Mouse (Mus musculus) heart, postnatal 14 days (tissue): ENCODE data around the gene Pcbp3. TPM values are rescaled to one million over a fixed set of nuclear protein-coding genes. Genes with fewer than 3 reads are reported as not detected.

ENCODE experiments used
- DNase-seq, 2 experiments: peaks; one replicate each; pipeline ENCODE4 v3.0.0; 2021 to 2022
- intact Hi-C: fragments of 180-260 bp; cut with DNase I; formaldehyde crosslinking; loops from one replicate; pipeline ENCODE4 v1.15.1; 2025
- total RNA-seq, 2 experiments: library from RNA; stranded (reverse); gene quantifications; 2 replicates each; pipeline ENCODE4 v1.2.3; 2021

Pcbp3 gene
- total RNA-seq, 2 experiments from 2014 or later = 7.7 TPM

- intact Hi-C loops = no loop called here
- DNase-seq = peak in 1 of 2 experiments; percentile 28
Measured at GRCm38 (mm10) chr10:76859355-76860127, 102.1 kb downstream of the Pcbp3 start.

GRCm38 (mm10) chr10:76857879-76858278 lies 103.8 kb downstream of the Pcbp3 start:
- intact Hi-C loops = no loop called here
- DNase-seq = no peak

- intact Hi-C loops = no loop called here
- DNase-seq = no peak
Measured at GRCm38 (mm10) chr10:76846480-76846879, 115.2 kb downstream of the Pcbp3 start.

GRCm38 (mm10) chr10:76844901-76845300 lies 116.8 kb downstream of the Pcbp3 start:
- intact Hi-C loops = no loop called here
- no peak for DNase-seq

- intact Hi-C loops = no loop called here
- no peak for DNase-seq
Measured at GRCm38 (mm10) chr10:76844365-76844764, 117.3 kb downstream of the Pcbp3 start.

GRCm38 (mm10) chr10:76842087-76842486 lies 119.6 kb downstream of the Pcbp3 start:
- no peak for DNase-seq
- intact Hi-C loops = no loop called here

GRCm38 (mm10) chr10:76841220-76841619 lies 120.5 kb downstream of the Pcbp3 start:
- intact Hi-C loops = no loop called here

GRCm38 (mm10) chr10:76840566-76840965 lies 121.1 kb downstream of the Pcbp3 start:
- intact Hi-C loops = no loop called here
- no peak for DNase-seq

More at GRCm38 (mm10) chr10:76841220-76841619, 120.5 kb downstream of the Pcbp3 start:
- no peak for DNase-seq

GRCm38 (mm10) chr10:76835497-76836357 lies 126.0 kb downstream of the Pcbp3 start:
- intact Hi-C loops = loop anchor here (1.0 to 5.0 kb wide), 4 partner anchors 132 to 417 kb away; no protein-coding TSS in a partner anchor
- DNase-seq = peak; percentile 85 to 90

GRCm38 (mm10) chr10:76832841-76833240 lies 128.8 kb downstream of the Pcbp3 start:
- no peak for DNase-seq
- intact Hi-C loops = no loop called here

- no peak for DNase-seq
- intact Hi-C loops = no loop called here
Measured at GRCm38 (mm10) chr10:76831915-76832314, 129.8 kb downstream of the Pcbp3 start.

- intact Hi-C loops = no loop called here
- no peak for DNase-seq
Measured at GRCm38 (mm10) chr10:76831151-76831550, 130.5 kb downstream of the Pcbp3 start.

GRCm38 (mm10) chr10:76828936-76829335 lies 132.8 kb downstream of the Pcbp3 start:
- no peak for DNase-seq
- intact Hi-C loops = no loop called here

GRCm38 (mm10) chr10:76822698-76823097 lies 139.0 kb downstream of the Pcbp3 start:
- DNase-seq = no peak
- intact Hi-C loops = no loop called here

- DNase-seq = no peak
- intact Hi-C loops = no loop called here
Measured at GRCm38 (mm10) chr10:76819321-76819720, 142.4 kb downstream of the Pcbp3 start.

- DNase-seq = no peak
- intact Hi-C loops = no loop called here
Measured at GRCm38 (mm10) chr10:76818337-76818736, 143.3 kb downstream of the Pcbp3 start.

- intact Hi-C loops = no loop called here
- DNase-seq = no peak
Measured at GRCm38 (mm10) chr10:76816930-76817329, 144.8 kb downstream of the Pcbp3 start.

- intact Hi-C loops = no loop called here
- no peak for DNase-seq
Measured at GRCm38 (mm10) chr10:76816436-76816835, 145.3 kb downstream of the Pcbp3 start.

GRCm38 (mm10) chr10:76815481-76815880 lies 146.2 kb downstream of the Pcbp3 start:
- DNase-seq = no peak
- intact Hi-C loops = no loop called here

- DNase-seq = no peak
- intact Hi-C loops = no loop called here
Measured at GRCm38 (mm10) chr10:76814811-76815210, 146.9 kb downstream of the Pcbp3 start.

- intact Hi-C loops = no loop called here
- no peak for DNase-seq
Measured at GRCm38 (mm10) chr10:76809916-76810660, 151.6 kb downstream of the Pcbp3 start.
